Mouse (Mus musculus): ENCODE results near the gene Tstd1.

DNA sequence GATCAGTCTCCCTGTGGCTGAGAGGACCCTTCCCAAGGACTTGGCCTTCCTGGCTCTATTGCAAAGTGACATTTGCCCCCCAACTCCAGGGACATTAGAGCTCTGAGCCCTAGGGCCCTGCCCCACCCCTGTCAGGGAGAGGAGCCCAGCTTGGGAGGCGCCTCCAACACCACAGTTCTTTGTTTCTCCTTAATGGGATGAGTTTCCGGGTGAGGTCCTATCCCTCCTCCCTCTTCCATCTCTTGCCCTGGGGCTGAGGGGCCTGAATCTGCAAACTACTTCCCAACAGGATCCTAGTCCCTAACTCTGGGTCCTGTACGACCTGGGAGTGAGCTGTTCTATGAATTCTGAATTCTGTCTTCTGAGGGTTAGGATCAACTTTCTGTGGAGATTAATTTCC lies 45.8 kb upstream of the Tstd1 start:
- no peak for TF ChIP-seq CTCF (IDR thresholded peaks at IDR 0.05; ENCODE audit: low read depth)
- no peak for TF ChIP-seq EP300 (optimal IDR thresholded peaks at IDR 0.05)

All from stomach, postnatal 0 days (tissue).